Mouse (Mus musculus) liver, adult 2 months (tissue): ENCODE measurements around the gene Cdc25b.

Experiments used
- CTCF ChIP-seq: fragments of 200-500 bp; IDR thresholded peaks from 2 replicates; pipeline ENCODE4 v1.5.1; 2011; ENCODE audit warnings: low read depth, low read length, control low read depth
- POLR2A ChIP-seq: fragments of 200-500 bp; IDR thresholded peaks from 2 replicates; pipeline ENCODE4 v1.6.1; 2011; ENCODE audit warnings: low read length, control low read depth; ENCODE audit not compliant: insufficient read depth; ENCODE audit errors: extremely low read depth

GRCm38 (mm10) chr2:131227243-131227642 lies 40.5 kb downstream of the Cdc25b start:
- no peak for TF ChIP-seq POLR2A
- no peak for TF ChIP-seq CTCF
